Mouse (Mus musculus) G1E-ER4 (cell line): ENCODE data around the gene Ezh2. TPM values are rescaled to one million over a fixed set of nuclear protein-coding genes. Genes with fewer than 3 reads are reported as not detected.

Experiments used
- GATA1 ChIP-seq: IDR thresholded peaks from one replicate; pipeline ENCODE4 v1.8.0; 2012; ENCODE audit warnings: low read length, inconsistent platforms
- polyA plus RNA-seq: library from polyadenylated mRNA; stranded (reverse); fragments of >175 nt; gene quantifications from 2 replicates; pipeline ENCODE4 v1.2.3, GENCODE M21; 2012

Gene Ezh2
- polyA plus RNA-seq, 1 experiment = 63.3 TPM

DNA sequence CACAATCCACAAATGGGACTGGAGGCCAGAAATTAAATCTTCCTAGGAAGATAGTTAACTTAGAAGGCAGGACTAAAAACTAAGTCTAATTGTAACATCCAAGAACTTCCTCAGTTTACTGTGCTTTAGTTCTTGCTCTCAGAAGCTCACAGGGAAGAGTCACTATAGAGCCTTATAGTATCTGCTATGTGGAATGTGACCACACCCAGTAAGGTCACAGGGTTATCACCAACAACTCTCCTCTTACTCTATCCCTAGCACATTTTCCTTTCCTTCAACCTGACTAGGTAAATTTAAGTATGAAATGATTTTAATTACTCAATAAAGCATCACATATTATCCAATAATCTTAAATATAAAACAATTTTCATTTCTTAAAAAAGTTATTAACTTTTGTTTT is 34.7 kb downstream of the Ezh2 start:
- TF ChIP-seq GATA1 = no peak

DNA sequence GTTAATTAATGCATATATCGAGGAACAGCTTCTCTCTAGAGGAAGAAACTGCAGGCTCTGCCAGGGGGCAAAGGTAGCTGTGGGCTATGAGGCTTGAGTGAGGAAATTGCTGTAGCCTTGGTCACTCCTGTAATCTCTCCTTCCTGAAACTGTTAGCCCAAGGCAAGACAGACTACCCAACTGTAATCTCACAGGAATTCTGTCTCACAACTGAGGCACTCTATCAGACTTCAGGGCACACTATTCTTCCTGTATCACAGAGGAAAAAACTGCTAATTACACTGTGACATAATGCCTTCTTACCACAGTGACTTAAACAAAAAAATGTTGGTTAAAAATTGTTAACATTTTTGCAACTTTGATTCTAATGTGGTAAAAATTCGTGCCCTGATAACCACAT is 35.9 kb downstream of the Ezh2 start:
- TF ChIP-seq GATA1 = no peak

DNA sequence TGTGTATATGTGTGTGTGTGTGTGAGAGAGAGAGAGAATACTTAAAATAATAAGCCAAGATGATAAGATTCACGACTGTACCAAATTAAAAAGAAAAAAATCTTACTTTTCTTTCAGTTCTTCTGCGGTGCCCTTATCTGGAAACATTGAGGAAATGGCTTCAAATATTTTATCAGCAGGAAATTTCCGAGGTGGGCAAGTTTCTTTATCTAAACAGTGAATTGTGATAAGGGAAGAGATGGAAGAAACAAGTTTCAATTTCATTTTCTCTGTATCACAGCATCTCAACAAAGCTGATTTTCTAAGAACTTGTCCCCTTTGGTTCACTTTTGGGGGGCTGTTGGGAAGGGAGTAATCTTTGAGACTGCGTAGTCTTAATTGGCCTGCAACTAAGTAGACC is 42.9 kb downstream of the Ezh2 start:
- no peak for TF ChIP-seq GATA1

DNA sequence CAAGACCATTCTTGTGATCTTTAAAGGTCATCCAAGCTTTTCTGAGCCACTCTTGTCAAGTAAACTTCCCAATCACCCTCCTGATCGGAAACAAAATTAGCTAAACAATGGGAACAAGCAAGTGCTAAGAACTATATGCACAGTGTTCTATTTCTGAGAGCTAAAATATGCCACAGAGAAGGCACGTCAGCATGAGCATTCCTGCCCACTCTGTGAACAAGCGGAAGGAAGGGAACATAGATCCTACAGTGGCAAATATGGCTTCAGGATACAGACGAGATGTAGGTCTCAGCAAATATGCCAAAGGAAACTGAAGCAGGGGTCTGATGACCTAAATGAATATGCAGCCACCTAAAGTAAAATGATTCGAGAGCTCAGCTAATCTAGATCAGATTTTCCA is 59.8 kb downstream of the Ezh2 start:
- no peak for TF ChIP-seq GATA1

GRCm38 (mm10) chr6:47532547-47532946 is 62.6 kb downstream of the Ezh2 start:
- TF ChIP-seq GATA1 = no peak

DNA sequence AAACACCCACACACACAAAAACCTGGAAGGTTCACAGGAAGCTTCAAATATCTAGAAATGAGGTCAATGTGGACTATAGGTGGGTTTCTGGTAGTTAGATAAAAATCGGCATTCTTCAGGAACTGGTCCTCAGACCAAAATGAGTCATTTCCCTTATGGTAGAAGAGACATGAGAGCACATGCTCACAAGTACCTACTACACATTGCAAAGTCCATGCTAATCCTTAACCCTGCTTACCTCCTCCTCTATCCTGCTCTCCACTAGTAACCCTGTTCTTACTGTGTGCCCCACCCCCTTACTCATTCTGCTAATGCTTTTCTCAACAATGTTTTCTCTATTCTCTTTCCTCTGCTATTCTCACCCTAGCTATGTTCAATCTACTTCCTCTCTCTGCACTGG is 67.5 kb downstream of the Ezh2 start:
- no peak for TF ChIP-seq GATA1

- no peak for TF ChIP-seq GATA1
Measured at GRCm38 (mm10) chr6:47527129-47527528, 68.0 kb downstream of the Ezh2 start.

- no peak for TF ChIP-seq GATA1
Measured at GRCm38 (mm10) chr6:47526446-47526845, 68.7 kb downstream of the Ezh2 start.

GRCm38 (mm10) chr6:47525041-47525440 is 70.1 kb downstream of the Ezh2 start:
- no peak for TF ChIP-seq GATA1

DNA sequence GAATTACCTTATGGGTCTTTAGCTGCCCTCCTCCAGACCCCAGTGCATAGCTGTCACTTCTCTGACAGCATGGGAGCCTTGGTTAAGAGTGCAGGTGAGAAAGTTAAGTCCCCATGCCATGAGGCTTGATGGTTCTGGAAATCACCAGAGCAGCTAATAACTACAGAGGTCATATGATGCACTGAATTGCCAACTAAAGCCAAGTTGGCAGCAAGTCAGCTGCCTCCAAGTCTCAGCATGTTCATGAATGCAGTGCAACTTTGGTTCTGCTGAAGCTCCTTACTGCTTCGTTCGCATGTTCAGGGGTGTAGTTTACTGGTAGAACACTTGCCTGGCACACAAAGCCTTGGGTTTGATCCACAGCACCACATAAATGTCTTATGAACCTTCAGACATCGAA is 72.7 kb downstream of the Ezh2 start:
- TF ChIP-seq GATA1 = no peak

DNA sequence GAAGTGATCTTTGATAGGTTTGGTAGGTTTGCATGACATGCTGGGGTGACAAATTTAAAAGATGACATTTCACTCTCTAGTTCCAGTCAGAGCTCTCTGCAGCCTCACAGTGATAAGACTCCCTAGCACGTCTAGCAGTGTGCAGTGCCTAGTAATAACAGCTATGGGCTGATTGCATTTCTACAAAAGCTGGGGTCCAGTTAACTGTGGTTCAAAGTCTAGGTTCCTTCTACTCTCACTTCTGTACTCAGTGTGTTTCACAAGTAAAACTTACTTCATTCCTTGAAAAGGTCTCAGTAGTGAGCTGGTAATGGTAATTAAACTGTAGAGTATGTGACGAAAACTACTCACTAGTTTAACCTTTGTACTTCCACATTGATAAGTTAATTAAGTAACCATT is 75.1 kb downstream of the Ezh2 start:
- TF ChIP-seq GATA1 = no peak

DNA sequence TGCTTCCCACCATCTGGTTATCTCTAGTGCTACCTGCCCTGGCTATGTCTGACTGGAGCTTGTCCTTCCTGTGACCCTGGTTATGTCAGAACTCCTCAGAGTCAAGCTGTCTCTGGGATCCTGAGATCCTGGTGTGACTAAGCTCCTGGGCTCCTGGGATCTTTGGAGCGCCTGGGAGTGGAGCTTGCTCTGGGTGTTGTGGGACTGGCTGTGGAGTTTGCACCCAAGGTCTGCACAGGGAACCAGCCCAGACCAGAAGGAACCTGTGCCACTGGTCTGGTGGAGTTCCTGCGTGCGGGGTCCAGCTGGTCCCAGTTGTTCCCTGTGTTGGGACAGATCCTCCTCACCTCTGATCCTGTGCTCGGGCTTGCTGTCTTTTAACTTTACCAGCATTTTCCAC is 100.6 kb downstream of the Ezh2 start:
- TF ChIP-seq GATA1 = no peak

- no peak for TF ChIP-seq GATA1
Measured at GRCm38 (mm10) chr6:47482027-47482426, 113.1 kb downstream of the Ezh2 start.

Other genes starting within 250 kb of the Ezh2 start
- 22.1 and 38.7 TPM in 2 replicates for gene Cul1, start 141.9 kb downstream of the Ezh2 start, polyA plus RNA-seq
- 4.1 and 5.5 TPM in 2 replicates for gene Pdia4, start 218.1 kb upstream of the Ezh2 start, polyA plus RNA-seq
- 0.53 and 0.59 TPM in 2 replicates for gene Zfp786, start 235.5 kb upstream of the Ezh2 start, polyA plus RNA-seq
- gene Zfp398, start 240.3 kb upstream of the Ezh2 start, polyA plus RNA-seq = 5.2 and 6.1 TPM in 2 replicates